Mouse (Mus musculus): Measurements from ENCODE around the gene Asic3.

DNA sequence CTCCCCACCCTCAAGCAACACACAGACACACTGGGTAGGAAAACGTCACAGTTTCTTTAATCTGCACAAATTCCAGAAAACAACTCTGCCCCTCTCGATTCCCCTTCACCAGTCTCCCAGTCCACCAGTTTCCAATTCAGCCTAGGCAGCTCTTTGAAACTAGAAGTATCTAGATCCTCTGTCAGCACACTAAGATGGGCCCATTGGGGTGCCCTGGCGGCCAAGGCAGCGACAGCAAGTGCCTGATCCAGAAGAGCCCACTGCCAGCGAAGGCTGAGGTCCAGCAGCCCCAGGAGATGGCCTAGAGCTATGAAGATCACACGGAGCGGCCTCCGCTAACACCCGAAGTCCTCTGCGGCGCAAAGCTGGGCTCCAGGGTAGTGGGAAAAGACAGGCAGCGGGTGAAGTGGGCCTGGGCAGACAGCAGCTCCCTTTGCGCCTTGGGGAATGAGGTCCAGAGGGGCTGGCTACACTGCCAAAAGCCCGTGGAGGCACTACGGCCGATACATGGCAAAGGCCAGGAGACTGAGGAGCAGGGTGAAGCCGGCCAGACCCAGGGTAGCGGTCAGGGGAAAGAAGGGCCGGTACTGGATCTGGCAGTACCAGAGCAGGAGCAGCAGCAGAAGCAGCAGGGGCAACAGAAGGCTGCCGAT lies 32.4 kb downstream of the Asic3 start:
- TF ChIP-seq CTCF (IDR thresholded peaks at IDR 0.05; ENCODE audit: control insufficient read depth, insufficient read depth, low read length), result no peak
- TF ChIP-seq POLR2A (IDR thresholded peaks at IDR 0.05; ENCODE audit: borderline replicate concordance, control insufficient read depth, low read depth, low read length), result no peak

All from bone marrow, adult 2 months (tissue).